Mouse (Mus musculus) embryonic fibroblast, embryonic 13.5 days (primary cell): ENCODE measurements around the gene Cd52.

Source experiments
- CTCF ChIP-seq: IDR thresholded peaks from 2 replicates; pipeline ENCODE4 v1.5.1; 2011; ENCODE audit warnings: mild to moderate bottlenecking, control low read depth, low read length, moderate library complexity, borderline replicate concordance; ENCODE audit not compliant: insufficient read depth
- POLR2A ChIP-seq: IDR thresholded peaks from 2 replicates; pipeline ENCODE4 v1.6.1; 2011; ENCODE audit warnings: low read depth, mild to moderate bottlenecking, control low read depth, low read length, moderate library complexity

DNA sequence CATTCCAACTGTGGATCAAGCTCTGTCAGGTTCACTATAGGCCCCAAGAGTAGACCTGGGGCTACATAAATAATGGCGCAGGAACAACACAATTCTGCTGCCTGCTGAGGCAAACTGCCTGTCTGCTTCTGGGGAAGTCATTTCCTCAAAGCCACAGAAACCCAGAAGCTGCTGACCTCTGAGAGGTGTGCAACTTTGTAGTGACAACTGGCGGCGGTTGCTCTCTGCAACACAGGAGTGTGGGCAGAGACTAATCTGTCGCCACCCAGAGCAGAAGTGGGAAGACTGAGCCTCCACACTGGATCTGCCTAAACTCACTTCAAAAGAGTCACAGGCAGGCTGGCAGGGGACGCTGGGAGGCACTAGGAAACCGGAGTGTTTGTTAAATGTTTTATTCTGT lies 34.6 kb upstream of the Cd52 start:
- no peak for TF ChIP-seq CTCF
- TF ChIP-seq POLR2A: no peak
